Mouse (Mus musculus) kidney, postnatal 0 days (tissue): ENCODE measurements around the gene Zfp12. TPM values are rescaled to one million over a fixed set of nuclear protein-coding genes. Genes with fewer than 3 reads are reported as not detected.
A peak's percentile ranks its signal among the peaks of the same experiment; 100 is the strongest.

Experiments used
- ATAC-seq: fragments of 200-750 bp; cut with Nextera tagmentation; replicated peaks from 2 replicates; pipeline ENCODE4 v1.8.0; 2017; ENCODE audit warnings: low read depth, moderate number of reproducible peaks, moderate TSS enrichment, moderate library complexity; ENCODE audit not compliant: low FRiP score
- DNase-seq: peaks from one replicate; pipeline ENCODE4 v3.0.0-alpha.2; 2016; ENCODE audit warnings: low spot score
- H3K27ac ChIP-seq: fragments of 300-500 bp; sonication (generic); 2 replicates; pipeline ENCODE4 v1.5.1; 2014; ENCODE audit warnings: mild to moderate bottlenecking
- H3K27me3 ChIP-seq: fragments of 300-500 bp; sonication (generic); 2 replicates; pipeline ENCODE4 v1.6.1; 2014; ENCODE audit warnings: low read length, mixed read lengths; ENCODE audit not compliant: insufficient read depth
- H3K36me3 ChIP-seq: fragments of 300-500 bp; sonication (generic); 2 replicates; pipeline ENCODE4 v1.6.1; 2014; ENCODE audit warnings: low read length, mixed read lengths; ENCODE audit not compliant: insufficient read depth
- H3K4me1 ChIP-seq: fragments of 300-500 bp; sonication (generic); replicated peaks from 2 replicates; pipeline ENCODE4 v1.6.1; 2014; ENCODE audit warnings: antibody characterized with exemption, low read length, mixed read lengths; ENCODE audit not compliant: insufficient read depth
- H3K4me2 ChIP-seq: fragments of 300-500 bp; sonication (generic); 2 replicates; pipeline ENCODE4 v1.6.1; 2014; ENCODE audit warnings: mild to moderate bottlenecking, low read length, moderate library complexity, mixed read lengths
- H3K4me3 ChIP-seq: fragments of 300-500 bp; sonication (generic); replicated peaks from 2 replicates; pipeline ENCODE4 v1.5.1; 2014; ENCODE audit warnings: low read depth, low read length
- H3K9ac ChIP-seq: fragments of 300-500 bp; sonication (generic); 2 replicates; pipeline ENCODE4 v1.6.1; 2014; ENCODE audit warnings: low read depth, low read length
- H3K9me3 ChIP-seq: fragments of 300-500 bp; sonication (generic); replicated peaks from 2 replicates; pipeline ENCODE4 v1.6.1; 2016; ENCODE audit warnings: low read length, inconsistent platforms, mixed read lengths
- CTCF ChIP-seq: IDR thresholded peaks from 2 replicates; pipeline ENCODE4 v1.5.1; 2016; ENCODE audit warnings: antibody characterized with exemption, low read depth, mild to moderate bottlenecking, moderate library complexity
- WGBS: fragments of 180-500 bp; shearing (Covaris S2); extraction: QIAGEN DNeasy Blood & Tissue Kit; methylation state at CpG from one replicate; pipeline ENCODE4 v1.1.7; 2014; 5-methylcytosine and 5-hydroxymethylcytosine counted together
- polyA plus RNA-seq: library from polyadenylated mRNA; unstranded; fragments of >200 nt; fragmentation: Nextera tagmentation; extraction: Ambion mirVana; gene quantifications from 2 replicates; pipeline ENCODE4 v1.2.1, GENCODE M21; 2015

Zfp12 gene
- polyA plus RNA-seq, 1 experiment from 2014 or later: 9.9 TPM

DNA sequence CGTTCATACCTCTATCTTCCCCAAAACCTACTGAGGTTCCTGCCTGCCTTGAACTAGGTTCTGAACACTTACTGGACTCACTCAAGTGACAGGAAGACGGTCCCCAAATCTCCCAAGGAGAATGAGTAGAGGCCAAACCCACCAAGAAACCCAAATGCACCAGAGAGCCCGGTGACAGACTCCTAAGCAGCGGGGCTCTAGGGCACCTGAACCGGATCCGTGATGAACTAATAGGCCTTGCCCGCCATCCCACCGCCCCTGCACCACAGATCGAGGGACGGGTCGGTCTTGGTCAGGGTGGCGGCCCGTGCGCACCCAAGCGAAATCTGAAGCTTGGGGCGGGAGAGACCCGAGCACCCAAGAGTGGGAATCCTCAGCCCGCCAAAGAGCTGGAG is 17.8 kb downstream of the Zfp12 start:
- Histone ChIP-seq H3K4me1 (peaks cover 20% of the 10 kb centered on the region), H3K4me2 (peak overlapping the region; percentile 69), H3K4me3 (peak overlapping the region; percentile 41), H3K27me3 (peaks cover 56% of the 10 kb centered on the region), H3K36me3 (peaks cover 19% of the 10 kb centered on the region; the same call in 1 of the 2 replicates), H3K9me3 (no peaks in the 10 kb centered on the region), H3K27ac (no peak overlapping the region), H3K9ac (no peak overlapping the region)
- WGBS: 26% methylated on average over 18 of the region's 18 CpGs
- no peak for TF ChIP-seq CTCF
- DNase-seq (no peak), ATAC-seq (no peak)

DNA sequence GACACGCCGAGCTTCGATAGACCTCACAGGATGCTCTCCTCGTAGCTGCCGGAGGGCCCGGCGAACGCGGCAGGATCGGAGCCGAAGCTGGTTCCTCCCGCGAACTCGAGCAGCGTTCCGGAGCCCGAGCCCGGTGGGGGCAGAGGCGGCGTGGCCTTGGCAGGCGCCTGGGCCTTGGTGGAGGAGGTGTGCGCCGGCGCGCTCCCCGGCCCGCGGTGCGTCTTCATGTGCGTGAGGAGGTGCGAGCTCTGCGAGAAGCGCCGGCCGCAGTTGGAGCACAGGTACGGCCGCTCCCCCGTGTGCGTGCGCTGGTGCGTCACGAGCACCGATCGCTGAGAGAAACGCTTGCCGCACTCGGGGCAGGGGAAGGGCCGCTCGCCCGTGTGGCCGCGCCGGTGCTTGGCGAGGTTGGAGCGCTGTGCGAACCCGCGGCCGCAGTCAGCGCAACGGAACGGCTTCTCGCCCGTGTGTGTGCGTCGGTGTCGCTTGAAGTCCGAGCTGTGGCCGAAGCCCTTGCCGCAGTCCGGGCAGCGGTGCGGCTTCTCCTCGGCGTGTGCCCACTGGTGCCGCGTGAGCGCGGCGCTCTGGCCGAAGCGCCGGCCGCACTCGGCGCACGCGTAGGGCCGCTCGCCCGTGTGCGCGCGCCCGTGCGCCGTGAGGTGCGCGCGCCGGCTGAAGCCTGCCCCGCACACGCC is 18.4 kb downstream of the Zfp12 start:
- WGBS: 4% methylated on average over 86 of the region's 103 CpGs
- TF ChIP-seq CTCF: no peak
- H3K4me3 ChIP-seq: peak overlapping the region; percentile 41
- H3K9me3 ChIP-seq: no peaks in the 10 kb centered on the region
- H3K4me1 ChIP-seq: peaks cover 20% of the 10 kb centered on the region
- H3K9ac ChIP-seq: peak overlapping the region; percentile 37; the same call in 1 of the 2 replicates
- H3K36me3 ChIP-seq: peaks cover 13% of the 10 kb centered on the region; the same call in 1 of the 2 replicates
- DNase-seq (no peak), ATAC-seq (peak; percentile 53)
- H3K27me3 ChIP-seq: peaks cover 56% of the 10 kb centered on the region
- H3K4me2 ChIP-seq: peak overlapping the region; percentile 69
- H3K27ac ChIP-seq: no peak overlapping the region

DNA sequence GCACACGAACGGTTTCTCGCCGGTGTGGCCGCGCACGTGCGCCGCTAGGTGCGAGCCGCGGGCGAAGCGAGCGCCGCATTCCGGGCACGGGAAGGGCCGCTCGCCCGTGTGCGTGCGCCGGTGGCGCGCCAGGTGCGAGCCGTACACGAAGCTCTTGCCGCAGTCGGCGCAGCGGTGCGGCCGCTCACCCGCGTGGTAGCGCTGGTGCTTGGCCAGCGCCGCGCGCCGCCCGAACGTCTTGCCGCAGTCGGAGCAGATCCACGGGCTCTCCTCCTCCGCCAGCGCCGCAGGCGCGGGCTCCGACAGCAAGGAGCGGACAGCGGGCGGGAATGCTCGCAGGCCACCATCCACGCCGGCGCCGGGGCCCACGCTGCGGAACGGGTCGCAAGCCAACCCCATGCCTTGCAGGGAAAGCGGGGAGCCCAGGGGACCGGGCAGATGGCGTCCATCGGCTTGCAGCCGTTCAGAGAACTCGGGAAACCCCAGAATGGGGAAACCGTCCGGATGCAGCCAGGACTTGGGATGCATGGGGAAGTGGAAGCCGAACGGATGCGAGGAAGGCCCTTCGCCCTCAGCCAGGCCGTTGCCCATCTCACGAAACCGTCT is 19.0 kb downstream of the Zfp12 start:
- Histone ChIP-seq H3K4me1 (peaks cover 20% of the 10 kb centered on the region), H3K9ac (peak overlapping the region; percentile 37; the same call in 1 of the 2 replicates), H3K27me3 (peaks cover 56% of the 10 kb centered on the region), H3K4me3 (peak overlapping the region; percentile 41), H3K9me3 (no peaks in the 10 kb centered on the region), H3K27ac (no peak overlapping the region), H3K36me3 (peaks cover 7% of the 10 kb centered on the region; the same call in 1 of the 2 replicates), H3K4me2 (peak overlapping the region; percentile 69)
- DNase-seq (no peak), ATAC-seq (no peak; the same call in 1 of the 2 replicates)
- WGBS: 11% methylated on average over 72 of the region's 81 CpGs
- no peak for TF ChIP-seq CTCF

DNA sequence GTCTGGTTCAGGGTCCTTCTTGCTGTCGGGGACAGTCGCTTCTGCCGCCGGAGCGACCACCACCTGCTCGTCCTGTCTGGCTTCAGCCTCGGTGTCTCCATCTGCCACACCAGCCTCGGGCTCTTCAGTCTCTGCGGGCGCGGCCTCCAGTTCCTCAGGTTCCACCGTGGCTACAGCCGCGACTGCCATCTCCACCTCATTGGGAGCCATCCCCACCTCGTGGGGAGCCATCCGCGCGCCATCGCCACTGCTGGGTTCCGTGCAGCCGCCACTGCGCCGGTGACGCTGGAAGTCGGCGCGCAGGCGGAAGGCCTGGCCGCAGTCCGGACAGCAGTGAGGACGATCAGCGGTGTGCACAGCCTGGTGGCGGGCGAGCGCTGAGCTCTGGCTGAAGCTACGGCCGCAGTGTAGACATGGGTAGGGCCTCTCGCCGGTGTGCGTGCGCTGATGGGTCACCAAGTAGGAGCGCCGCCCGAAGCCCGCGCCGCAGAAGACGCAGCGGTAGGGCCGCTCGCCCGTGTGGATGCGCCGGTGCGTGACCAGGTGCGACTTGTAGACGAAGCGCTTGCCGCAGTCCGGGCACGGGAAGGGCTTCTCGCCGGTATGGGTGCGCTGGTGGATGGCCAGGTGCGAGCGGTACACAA is 19.6 kb downstream of the Zfp12 start:
- Histone ChIP-seq H3K9ac (no peak overlapping the region), H3K4me2 (peak overlapping the region; percentile 69; the same call in 1 of the 2 replicates), H3K9me3 (no peaks in the 10 kb centered on the region), H3K27ac (no peak overlapping the region), H3K36me3 (0 out of 2 replicates have a peak, but pooled peaks cover 7% of the 10 kb centered on the region), H3K27me3 (peaks cover 56% of the 10 kb centered on the region), H3K4me3 (peak overlapping the region; percentile 41), H3K4me1 (peaks cover 20% of the 10 kb centered on the region)
- 21% methylated on average over 66 of the region's 66 CpGs for WGBS
- ATAC-seq (no peak; the same call in 1 of the 2 replicates), DNase-seq (no peak)
- TF ChIP-seq CTCF: no peak

DNA sequence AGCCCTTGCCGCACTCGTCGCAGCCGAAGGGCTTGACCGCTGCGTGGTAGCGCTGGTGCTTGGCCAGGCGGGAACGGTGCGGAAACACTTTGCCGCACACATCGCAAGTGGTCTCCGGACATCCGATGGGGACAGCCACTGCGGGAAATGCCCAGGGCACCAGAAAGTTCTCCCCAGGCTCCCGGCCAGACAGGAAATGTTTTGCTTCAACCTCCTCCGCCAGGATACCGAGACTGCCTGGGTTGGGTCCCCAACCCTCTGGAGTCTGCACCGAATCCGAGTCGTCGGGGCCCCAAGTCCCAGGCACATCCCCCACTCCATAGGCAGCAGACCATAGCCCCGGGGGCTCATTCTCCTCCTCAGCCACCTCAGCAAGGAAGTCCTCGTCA is 20.2 kb downstream of the Zfp12 start:
- peak overlapping the region; percentile 69; the same call in 1 of the 2 replicates for H3K4me2 ChIP-seq
- H3K27me3 ChIP-seq: peaks cover 56% of the 10 kb centered on the region
- 0 out of 2 replicates have a peak overlapping the region, but pooled peaks have one; percentile 41 for H3K4me3 ChIP-seq
- DNase-seq: no peak
- 34% methylated on average over 24 of the region's 24 CpGs for WGBS
- no peaks in the 10 kb centered on the region for H3K9me3 ChIP-seq
- H3K4me1 ChIP-seq: peaks cover 20% of the 10 kb centered on the region
- no peak overlapping the region for H3K9ac ChIP-seq
- H3K27ac ChIP-seq: no peak overlapping the region
- TF ChIP-seq CTCF: no peak
- 0 out of 2 replicates have a peak, but pooled peaks cover 7% of the 10 kb centered on the region for H3K36me3 ChIP-seq
- no peak for ATAC-seq

DNA sequence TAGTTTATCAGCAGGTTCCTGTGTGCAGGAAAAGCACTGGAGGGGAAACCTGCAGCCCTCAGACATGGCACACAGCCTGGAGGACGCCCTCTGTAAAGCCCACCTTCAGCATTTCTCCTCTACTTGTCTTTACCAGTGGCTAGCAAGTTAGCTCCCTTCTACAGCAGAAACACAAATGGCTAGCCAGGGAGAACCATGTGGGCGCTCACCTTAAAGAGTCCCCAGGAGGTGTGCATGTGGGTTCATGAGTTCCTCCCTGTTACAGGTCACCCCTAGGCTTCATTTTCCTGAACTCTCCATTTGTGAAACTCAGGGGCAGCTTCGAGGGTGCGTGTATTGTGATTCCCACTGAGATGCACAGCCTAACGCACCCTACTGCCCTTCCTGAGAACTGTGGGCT is 20.8 kb downstream of the Zfp12 start:
- Histone ChIP-seq H3K4me2 (no peak overlapping the region), H3K4me3 (no peak overlapping the region), H3K9me3 (no peaks in the 10 kb centered on the region), H3K9ac (no peak overlapping the region), H3K27ac (no peak overlapping the region), H3K27me3 (peaks cover 56% of the 10 kb centered on the region), H3K4me1 (peaks cover 20% of the 10 kb centered on the region), H3K36me3 (peaks cover 10% of the 10 kb centered on the region; the same call in 1 of the 2 replicates)
- ATAC-seq (no peak), DNase-seq (no peak)
- TF ChIP-seq CTCF: no peak
- WGBS: 91% methylated on average over 5 of the region's 5 CpGs
